Mouse (Mus musculus) forelimb bud, embryonic 11.5 days (tissue): Measurements from ENCODE around the gene Slc37a1.
A peak's percentile ranks its signal among the peaks of the same experiment; 100 is the strongest.

ENCODE experiments used
- DNase-seq: peaks from one replicate; pipeline ENCODE4 v3.0.0-alpha.2; 2012; ENCODE audit warnings: low read depth, low spot score

Slc37a1 gene

DNA sequence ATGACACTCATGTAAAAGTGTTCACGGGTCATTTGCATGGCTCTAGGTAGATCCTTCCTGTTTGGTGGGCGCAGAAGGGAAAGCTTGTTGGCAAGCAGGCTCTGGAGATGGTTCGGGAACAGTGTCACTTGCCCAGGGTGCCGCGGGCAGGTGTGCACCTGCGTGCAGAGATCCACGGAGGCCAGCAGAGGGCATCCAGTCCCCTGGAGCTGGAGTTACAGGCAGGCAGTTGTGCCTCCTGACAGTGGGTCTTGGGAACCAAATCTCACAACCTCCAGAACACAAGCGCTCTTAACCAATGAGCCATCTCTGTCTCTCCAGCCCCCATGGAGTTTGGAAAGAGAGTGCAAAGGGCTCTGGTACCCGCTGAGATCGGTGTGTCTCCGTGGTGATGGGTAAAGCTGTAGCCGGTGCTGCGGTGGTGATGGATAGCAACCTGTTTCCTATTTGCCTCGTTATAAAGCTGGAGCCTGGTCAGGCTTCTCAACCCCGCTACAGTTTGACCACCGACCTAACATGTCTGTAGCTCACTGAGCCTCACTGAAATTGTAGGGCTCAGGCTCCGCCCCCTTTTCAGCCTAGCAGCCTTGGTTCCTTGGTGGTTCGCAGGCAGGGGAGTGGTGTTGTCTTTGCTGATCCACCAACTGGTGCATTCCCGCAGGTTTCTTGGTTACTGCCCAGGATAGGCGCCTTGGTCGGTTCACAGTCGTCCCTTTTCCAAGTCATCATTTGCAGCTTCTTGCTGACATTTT is 31.1 kb downstream of the Slc37a1 start:
- no peak for DNase-seq

DNA sequence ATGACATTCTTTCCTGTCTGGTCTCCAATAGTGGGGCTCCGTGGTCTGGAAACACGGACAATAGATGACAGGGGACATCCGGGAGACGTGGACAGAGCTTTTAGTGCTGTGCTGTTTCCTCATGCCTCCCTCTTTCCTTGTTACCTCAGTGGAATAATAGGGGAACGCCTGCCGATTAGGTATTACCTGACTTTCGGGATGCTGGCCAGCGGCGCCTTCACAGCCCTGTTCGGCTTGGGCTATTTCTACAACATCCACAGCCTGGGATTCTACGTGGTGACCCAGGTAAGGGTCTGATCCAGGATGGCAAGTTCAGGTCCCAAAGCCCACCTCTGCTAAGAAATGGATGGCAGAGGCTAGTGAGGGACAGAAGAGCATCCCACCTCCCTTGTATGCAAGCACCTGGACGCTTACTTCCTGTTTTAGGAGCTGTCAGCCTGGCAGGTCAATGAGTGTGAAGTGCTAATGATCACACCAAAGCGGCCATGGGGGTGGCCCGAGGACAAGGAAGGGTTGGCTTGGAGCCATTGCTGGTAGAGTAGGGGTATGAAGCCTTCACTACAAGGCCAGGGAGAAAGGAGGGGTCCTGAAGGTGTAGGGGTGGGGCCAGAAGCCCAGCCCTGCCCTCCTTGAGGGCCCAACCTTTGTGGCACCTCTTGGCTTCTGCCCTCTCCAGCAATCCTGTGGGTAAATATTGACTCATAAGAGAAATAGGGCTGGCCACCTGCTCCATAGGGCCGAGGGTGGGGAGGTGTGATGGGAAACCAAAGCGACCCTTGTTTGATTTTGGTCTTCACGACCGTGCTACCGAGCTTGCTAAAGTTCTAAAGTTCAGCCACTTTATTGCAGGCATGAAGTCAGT is 32.5 kb downstream of the Slc37a1 start:
- DNase-seq, result no peak

DNA sequence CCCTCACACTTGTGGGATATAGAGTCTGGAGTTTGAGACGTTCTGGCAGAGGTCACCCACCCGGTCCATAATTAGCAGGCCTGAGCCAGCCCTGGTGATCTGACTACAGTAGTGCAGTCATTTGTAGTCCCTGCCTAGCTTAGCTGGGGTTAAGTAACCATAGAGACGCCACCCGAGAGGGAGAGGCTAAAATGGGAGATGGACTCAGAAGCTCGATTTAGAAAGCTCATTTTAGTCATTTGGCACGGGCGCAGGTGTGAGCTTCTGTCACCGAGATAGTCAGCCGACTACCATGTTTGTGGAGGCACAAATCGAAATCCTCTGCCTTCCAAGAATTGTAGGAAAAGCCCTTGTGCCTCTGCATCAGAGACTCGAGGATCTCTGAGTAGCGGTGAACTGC is 34.8 kb downstream of the Slc37a1 start:
- DNase-seq, result no peak

DNA sequence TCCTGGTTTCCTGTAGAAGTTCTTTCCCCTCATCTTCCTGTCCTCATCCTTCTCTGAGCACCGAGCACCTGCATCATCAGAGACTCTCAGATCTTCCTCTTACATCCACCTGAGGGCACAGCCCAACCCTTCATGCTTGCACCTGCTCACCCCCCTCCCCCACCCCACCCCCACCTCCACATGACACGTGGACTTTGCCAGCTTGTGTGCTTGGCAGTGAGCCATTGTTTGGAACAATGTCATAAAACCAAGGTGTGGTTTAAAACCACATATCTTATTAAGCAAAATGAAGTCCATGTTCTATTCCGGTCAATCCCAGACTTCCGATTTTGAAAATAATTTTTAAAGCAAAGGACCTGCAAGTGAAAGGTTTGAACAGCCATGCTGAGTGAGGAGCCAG is 35.9 kb downstream of the Slc37a1 start:
- DNase-seq, result no peak

DNA sequence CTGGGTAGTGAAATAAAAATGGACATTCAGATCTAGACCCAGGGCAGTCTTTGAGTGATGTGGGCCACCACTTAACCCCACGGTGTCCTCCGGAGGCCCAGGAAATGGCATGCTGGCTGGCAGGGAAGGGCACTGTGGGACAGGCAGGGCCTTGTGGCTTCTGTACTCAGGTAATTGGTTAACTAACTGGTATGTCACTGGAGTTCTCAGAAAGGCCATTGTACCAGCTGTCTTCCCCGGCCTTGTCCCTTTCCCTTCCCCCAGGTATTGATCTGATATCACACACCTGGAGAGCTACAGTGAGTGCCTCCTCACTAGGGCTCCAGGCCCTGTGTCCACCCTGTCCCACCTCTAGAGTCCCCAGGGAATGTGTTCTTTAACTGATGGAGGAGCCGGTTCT is 36.8 kb downstream of the Slc37a1 start:
- no peak for DNase-seq

DNA sequence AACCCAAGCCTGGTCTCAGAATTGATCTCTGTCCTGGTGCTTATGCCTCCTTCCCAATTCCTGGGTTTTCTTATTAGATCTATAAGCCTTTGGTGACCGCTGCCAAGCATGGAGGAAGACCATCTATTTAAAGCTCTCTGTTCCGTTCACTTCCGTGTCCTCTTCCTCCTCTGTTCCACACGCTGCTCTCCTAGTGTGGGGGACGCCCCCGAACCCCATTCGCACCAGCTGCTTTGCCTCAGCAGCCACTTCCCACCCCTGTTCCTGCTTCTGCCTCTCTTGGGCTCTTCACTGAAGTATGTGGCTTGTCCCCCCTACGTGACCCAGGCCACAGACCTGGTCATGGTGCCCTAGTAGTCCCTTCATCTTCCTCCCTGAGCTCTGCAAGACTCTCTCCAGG is 37.6 kb downstream of the Slc37a1 start:
- DNase-seq, result no peak

DNA sequence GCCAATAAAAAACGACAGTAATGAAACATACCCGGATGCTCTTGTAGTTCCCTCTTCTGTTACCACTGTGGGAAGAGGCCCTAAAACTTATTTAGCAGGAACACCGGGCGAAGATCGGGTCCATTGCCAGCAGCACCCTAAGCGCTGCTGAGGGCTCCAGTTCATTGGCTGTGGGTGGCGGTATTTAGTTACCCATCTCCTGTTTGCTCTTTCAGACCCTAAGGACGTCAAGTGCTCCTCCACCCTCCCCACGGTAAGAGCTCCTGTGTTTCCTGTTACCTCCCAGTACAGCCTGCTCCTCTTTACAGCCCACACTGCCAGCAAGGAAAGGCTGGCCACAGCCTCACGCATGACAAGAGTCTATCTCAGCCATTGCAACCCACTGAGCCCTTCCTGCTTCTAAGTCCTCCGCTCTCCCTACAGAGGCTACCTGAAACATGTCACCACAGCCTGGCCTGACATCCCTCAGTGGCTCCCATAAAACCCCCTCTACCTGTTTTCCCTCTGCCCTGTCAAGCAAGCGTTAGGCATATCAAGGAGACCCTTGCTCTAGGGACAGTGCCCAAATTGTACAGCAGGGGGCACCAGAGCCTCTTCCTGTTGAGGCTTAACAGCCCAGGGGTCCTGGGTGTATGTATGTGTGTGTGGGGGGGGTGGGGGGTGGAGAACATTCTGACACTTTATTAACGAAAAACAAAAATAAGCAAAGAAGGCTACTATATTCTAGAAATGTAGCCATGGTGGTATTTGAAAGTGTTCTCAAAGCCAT is 39.0 kb downstream of the Slc37a1 start:
- peak; percentile 61 for DNase-seq

DNA sequence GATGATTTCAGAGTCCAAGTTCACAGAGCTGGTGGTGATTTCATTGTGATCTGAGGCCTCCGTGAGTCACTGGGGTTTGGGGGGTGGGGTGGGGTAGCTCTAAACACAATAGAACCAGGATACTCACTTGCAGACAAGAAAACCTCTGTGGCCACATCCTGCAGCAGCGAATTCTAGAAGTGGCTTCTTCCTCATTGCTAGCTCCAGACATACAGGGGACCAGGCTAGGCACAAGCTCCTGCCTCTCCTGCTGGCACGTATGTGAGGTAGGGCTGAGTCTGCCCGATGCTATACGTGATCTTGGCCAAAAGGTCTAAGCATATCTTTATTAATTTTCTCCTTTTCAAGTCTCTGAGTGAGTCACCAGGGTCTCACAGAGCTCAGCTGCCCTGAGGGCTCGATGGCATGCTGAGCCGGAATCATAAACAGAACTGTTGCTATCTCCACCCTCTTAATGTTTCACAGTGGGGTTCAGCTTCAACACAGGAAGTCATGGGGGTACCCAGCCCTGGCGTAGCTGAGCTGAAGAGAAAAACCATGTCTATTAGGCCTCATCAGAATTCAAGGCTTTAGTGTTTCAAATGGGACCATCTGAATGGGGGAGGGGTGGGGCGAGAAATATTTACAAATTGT is 39.7 kb downstream of the Slc37a1 start:
- no peak for DNase-seq

DNA sequence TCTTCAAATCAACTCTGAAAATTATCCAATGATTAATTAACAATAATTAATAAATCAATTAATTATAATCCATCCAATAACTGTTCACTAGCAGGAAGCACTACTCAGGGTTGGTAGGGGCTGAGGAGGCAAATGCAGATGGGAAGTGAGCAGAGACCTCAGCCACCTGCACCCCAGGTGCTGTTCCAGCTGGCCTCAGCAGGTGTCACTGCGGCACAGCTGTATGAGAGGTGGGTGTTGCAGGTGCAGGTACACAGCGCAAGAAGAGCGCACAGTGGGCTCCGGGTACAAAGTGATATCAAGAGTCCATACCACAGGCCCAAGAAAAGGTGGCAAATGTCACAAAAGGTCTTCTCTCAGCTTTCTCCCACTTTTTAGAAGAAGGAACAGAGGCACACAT is 41.9 kb downstream of the Slc37a1 start:
- peak; percentile 19 for DNase-seq

DNA sequence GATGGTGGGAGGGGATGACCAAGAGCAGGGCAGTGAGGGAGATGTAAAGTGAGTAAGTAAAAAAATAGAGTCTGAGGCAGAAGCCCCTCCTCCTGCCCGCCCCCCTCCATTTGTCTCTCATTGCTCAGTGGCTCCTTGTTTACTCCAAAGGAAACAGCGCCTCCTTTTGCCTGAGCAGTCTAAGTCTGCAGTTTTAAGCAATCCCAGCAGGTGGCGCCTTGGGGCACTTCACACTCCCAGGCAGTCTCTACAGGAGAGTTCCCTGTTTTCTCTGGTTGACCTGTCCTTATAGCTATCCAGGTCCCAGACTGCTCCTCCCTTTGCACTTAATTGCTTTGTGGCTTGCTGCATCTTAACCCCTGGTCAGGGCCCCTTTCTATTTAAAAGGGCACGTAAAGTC is 44.0 kb downstream of the Slc37a1 start:
- DNase-seq, result peak; percentile 75

DNA sequence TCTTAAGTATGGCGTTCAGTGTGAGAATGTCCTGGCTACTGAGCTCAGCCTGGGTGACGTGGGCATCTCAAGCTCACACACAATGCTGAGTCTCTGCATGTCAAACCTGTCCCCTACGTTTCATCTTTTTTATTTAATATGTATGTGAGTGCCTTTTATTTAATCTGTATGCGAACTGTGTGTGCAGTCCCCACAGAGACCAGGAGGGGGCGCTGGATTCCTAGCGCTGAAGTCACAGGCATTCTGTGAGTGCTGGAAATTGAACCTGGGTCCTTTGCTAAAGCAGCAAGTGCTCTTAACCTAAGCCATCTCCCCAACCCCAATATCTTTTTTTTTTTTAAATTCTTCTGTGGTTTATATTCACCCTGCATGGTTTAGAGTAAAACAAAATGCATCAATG is 44.7 kb downstream of the Slc37a1 start:
- DNase-seq, result no peak

DNA sequence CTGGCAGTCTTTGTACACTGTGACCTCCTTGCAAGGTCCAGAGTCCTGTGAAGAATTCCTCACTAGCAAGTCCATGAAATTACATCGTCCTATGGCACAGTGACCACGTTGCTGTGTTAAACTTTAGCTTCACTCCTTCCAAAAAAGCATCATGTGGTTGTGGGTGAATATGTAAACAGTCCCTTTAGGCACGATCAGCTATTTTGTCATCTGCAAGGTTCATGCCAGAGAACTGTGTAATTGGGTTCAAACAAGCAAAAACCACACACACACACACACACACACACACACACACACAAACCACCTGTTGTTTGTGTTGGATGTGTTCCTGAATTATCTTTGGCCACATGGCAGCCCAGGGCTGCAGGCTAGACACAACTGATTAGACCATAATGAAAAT is 45.3 kb downstream of the Slc37a1 start:
- no peak for DNase-seq

DNA sequence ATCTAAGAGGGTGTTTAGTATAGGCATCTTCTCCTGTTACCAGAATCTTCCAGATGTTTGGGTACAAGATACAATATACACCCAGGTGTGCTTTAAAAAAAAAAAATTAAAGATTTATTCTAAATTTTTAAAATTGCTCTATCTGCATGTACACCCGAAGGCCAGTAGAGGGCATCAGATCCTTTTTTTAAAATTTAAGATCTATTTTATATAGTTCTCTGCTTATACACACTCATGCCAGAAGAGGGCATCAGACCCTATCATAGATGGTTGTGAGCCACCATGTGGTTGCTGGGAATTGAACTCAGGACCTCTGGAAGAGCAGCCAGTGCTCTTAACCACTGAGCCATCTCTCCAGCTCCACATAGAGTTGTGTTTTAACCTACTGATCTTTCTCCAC is 45.7 kb downstream of the Slc37a1 start:
- no peak for DNase-seq

DNA sequence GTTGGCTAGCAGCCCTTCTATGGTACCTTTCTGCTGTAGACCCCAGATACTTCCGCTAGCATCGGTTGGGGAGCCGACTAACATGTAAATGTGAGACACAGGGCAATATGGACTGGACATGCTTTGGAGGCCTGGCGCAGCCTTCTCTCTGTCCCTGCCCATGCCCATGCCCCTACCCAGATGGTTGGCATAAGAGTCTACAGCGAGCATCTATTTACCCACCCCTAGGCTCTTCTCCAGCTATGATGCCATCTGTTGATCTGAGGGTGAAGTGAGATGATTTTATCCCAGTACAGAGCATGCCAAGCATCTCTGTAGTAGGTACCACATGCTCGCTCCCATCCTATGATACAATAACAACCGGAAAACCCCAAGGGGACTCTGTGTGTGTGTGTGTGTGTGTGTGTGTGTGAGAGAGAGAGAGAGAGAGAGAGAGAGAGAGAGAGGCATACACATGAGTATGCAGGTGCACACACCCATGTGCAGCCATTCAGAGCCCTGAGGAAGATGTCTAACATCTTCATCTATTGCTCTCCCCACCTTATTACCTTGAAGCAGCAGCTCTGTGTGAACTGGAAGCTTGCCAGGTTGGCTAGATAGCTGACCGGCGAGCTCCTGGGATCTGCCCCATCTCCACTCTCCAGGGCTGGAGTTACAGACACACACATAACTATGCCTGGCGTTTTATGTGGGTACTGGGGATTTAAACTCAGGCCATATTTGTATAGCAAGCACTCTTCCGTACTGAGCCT is 48.1 kb downstream of the Slc37a1 start:
- DNase-seq, result no peak

DNA sequence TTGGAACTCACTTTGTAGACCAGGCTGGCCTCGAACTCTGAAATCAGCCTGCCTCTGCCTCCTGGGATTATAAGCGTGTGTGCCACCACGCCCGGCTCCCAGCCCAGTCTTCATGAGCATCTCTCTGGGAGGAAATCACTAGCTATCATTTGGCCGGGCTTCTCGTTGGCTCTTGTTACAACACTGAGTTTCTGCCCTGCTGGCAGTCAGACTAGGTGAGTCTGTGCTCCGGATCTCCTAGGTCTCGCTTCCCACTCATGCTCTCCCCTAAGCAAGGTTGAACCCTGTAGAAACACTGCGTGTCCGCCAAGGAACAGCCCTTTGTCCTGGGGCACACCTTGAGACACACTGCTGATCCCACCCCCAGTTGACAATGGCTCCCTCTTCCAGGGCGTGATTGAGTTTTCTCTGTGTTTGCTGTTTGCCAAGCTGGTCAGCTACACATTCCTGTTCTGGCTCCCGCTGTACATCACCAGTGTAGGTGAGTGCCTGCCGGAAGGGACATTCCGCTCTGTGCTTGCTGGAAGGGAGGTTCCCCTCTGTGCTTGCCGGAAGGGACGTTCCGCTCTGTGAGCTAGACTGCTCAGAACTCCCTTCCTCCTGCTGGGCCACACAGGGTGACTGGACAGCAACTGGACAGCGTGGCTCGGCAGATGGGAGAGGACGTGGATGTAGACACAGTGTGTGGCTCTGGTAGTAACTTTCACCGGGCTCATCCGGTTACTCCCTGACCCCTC is 48.9 kb downstream of the Slc37a1 start:
- no peak for DNase-seq

DNA sequence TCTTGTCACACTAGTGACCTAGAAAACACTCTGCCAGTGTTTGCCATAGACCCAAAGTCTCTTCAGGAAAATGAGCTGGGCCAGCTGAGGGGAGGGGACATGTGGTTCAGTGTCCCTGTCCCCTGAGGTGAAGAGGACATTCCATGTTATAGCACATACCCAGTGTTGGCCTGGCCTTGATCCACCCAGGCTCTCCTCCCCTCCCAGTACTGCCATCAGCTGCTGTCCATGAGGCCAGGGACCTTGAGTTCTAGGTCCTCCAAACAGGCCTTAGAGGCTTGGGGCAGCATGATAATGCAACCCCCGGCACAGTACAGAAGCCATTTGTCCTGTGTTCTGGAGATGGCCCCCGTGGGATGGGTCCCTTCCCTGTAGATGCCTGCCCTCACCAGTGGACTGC is 53.2 kb downstream of the Slc37a1 start:
- no peak for DNase-seq

DNA sequence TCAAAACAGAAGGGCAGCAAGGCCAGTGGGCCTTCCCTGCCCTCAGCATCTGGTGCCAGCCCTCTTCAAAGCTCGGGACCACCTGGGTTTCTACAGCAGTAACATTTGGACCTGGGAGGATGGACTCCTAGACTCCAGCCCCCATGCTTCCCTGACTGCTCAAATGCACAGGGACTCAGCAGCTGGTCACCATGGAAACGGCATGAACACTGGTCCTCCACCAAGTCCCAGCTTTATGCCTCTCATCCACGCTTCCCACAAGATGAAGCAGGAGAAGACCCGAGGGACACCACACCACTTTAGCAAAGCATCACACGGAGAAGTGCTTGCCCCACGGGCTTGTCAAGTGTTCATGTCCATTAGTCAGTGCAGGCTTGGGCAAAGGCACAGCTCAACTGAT is 55.6 kb downstream of the Slc37a1 start:
- no peak for DNase-seq

DNA sequence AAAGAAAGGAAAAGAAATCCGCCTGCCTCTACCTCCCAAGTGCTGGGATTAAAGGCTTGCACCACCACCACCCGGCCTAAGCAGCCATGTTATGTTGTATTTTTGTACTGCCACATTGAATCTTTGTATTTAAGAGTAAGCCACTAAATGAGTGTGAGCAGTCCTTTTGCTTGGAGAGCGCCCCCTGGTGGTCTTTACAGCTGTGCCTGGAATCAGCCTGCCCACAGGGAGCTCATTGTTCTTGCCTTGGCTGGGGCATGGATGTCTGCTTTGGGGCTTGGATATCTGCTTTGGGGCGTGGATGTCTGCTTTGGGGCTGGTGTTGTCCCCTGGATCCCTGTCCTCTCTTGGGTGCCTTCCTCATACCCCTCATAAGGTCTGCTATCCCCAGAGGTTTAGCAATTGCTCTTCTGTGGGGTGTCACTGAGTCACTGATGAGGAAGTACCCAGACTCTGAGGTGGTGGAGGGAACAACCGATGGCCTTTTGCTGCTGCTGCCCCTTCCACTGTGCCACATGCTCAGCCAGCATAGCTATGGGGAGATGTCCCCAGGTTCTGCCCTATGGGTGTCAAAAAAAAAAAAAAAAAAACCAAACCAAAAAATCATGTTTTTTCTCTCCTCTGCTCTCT is 57.7 kb downstream of the Slc37a1 start:
- DNase-seq, result peak; percentile 80

DNA sequence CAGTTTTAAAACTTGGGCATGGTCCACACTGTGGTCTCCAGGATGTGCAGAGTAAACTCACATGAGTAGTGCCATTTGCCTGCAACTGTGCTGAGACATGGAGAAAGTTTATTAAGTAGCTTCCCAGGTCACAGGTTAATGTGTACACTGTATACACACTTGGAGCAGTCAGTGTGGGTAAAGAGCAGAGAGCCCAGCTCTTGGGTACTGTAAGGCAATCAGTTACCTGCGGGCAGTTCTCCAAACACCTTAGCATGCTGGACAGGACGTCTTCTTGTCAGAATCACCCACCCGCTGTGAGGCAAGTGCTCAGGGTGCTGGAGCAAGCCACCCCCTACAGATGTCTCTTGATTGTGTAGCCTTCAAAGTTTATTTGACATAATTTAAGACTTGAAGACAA is 58.2 kb downstream of the Slc37a1 start:
- DNase-seq, result no peak

DNA sequence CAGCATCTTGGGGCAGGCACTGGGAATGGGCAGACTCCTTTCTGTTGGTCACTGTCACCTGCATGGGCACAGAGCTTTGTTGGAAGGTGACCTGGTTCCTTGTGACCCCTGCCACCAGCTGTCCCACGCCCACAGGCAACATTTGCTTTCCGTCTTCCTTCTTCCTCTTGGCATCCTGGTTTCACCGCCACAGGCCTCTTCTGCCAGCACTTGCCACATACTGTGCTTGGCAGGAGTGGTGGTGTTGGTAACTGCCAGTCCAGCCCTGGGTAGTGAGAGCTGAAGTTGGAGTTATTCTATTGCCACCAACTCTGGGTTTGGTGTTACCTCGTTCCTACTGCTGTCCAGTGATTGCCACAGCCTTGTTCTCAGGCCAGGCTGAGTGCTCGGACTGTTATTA is 61.5 kb downstream of the Slc37a1 start:
- DNase-seq, result no peak
